Mouse (Mus musculus): ENCODE measurements around the gene Chaf1b.

Gene Chaf1b

GRCm38 (mm10) chr16:93947396-93947795, 63.7 kb downstream of the Chaf1b start:
- no peak for ATAC-seq (ENCODE audit: low TSS enrichment)
